Mouse (Mus musculus) adrenal gland, postnatal 36 days (tissue): ENCODE data around the gene Map4k5. TPM values are rescaled to one million over a fixed set of nuclear protein-coding genes. Genes with fewer than 3 reads are reported as not detected.
A peak's percentile ranks its signal among the peaks of the same experiment; 100 is the strongest.

Experiments
- DNase-seq, 2 experiments: peaks; one replicate each; pipeline ENCODE4 v3.0.0; 2021; ENCODE audit warnings: mixed read lengths in 1 of 2
- total RNA-seq, 2 experiments: library from RNA; stranded (reverse); gene quantifications; 2 replicates each; pipeline ENCODE4 v1.2.3; 2021

Map4k5 gene
- total RNA-seq, 2 experiments from 2014 or later: 31.4 to 34.5 TPM

DNA sequence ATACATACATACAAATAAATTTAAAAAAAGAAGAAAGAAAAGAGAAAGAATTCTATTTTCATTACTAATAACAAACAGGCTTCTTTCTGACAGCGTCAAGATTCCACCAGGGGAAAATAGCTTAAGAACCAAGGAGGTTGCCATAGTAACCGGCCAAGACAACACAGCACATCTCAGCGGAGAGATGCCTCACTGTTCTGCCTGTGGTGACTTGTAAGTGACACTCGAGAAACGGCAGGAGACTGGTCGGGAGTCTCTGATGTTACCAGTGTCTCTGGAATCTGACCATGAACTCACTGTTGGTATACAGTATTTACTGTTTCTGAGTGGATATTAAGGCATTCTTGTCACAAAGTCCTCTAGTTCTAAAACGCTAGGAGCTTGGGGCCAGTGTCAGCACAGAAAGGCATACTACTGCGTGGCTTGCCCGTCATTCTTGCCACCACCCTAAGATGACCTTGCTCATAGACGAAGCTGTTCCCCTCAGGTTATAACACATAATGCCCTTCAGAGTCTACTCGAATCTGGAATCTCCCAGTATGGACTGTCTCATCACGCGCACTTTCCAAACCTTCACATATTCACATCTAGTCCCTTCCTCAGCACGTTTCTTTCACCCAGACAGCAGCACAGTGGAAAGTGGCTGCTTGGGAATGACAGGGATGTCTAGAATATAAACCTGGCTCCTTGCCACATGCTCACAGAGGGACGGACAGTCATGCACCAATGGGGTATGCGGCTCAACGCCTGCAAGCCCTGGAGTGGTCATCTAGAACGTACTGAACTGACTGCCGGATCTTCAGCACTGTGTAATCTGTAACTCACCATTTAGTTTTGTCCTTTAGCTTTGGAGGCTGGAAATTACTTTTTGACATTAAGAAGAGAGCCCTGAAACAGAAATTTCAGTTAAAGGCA, 49.2 kb downstream of the Map4k5 start:
- no peak for DNase-seq

DNA sequence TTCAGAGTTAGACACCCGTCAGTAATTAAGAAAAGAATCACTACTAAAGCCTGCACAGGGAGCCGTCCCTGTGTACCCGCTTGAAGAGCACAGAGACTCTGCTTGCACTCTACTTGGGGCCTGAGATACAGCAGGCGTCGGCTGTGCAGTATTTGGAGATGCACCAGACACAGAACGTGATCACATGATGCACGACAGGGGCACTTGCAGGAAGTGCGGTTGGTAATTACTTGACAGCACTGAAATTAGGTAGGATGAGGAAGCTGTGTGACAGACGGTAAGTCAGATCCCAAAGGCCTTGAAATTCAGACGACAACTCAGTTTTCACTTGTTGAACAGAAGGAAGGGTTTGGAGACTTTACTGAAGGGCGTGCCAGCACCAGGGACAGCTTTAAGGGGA, 54.6 kb downstream of the Map4k5 start:
- no peak for DNase-seq

DNA sequence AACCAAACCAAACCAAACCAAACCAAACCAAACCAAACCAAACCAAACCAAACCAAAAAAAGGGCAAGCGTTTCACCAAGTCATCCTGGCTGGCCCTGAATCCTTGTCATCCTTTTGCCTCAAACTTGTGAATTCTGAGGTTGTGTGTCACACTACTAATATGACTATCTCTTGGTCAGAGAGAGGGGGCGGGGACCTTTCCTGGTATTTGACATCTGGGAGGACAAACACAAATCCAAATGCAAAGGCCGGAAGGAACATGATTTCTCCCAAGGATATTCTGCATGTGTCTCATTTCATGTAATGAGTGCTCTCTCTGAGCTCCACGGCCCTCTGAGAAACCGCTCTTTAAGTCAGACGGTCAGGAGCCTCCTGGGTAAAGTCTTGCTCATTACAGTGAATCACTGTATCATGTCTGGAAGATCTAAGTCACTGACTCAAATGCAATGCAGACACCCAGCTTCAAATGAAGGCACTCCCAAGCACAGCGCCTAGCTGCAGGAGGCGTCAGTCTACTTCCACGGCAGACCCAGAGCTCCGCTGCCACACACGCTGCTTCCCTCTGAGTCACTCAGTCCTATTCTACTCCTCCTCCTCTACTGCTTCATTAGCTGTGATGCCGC, 58.9 kb downstream of the Map4k5 start:
- DNase-seq: peak; percentile 41 to 48

DNA sequence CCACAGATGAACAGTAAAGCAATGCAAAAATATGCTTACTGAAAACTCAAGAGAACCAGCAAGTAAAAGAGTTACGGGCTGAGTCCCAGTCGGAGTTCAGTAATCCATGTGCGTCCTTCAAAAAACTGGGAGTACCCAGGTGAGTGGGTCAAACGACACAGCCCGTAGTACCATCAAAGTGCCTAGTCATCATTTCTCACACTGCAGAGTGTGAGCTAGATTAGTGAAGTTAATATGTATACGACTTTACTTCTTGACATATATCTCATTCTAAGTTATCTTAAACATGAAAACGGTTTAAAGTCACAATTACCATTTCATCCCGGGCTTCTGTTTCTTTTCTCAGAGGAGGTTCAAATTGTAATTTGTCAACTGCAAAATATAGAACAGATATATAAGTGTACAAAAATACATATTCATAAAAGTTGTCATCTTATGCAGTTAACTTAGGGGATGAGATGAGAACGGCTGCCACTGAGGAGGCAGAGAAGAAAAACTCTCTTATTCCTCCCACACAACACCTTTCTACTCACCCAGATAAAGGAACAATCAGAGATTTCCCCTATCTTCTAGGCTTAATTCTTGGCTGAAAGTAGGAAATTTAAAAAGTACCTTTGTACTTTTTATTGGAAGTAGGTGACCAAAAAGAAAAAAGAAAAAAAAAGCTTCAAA, 61.6 kb downstream of the Map4k5 start:
- DNase-seq: no peak

DNA sequence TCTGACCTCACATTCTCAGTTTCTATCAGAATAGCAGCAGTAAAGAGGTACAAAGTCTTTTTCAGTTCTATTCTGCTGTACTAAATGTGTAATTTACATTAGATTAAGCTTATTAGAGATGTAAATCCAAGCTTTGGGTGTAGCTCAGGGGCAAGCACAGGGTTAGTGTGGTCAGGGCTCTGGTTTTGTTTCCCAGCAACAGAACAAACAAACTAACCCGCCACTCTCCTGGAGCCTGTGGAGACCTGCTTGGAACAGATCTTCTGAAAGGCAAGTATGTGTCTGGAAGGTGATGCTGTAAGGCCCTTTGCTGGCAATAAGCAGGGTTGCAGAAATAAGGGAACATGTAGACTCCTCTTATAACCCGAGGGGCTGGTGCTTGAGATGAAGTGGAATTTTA, 64.8 kb downstream of the Map4k5 start:
- DNase-seq: no peak

DNA sequence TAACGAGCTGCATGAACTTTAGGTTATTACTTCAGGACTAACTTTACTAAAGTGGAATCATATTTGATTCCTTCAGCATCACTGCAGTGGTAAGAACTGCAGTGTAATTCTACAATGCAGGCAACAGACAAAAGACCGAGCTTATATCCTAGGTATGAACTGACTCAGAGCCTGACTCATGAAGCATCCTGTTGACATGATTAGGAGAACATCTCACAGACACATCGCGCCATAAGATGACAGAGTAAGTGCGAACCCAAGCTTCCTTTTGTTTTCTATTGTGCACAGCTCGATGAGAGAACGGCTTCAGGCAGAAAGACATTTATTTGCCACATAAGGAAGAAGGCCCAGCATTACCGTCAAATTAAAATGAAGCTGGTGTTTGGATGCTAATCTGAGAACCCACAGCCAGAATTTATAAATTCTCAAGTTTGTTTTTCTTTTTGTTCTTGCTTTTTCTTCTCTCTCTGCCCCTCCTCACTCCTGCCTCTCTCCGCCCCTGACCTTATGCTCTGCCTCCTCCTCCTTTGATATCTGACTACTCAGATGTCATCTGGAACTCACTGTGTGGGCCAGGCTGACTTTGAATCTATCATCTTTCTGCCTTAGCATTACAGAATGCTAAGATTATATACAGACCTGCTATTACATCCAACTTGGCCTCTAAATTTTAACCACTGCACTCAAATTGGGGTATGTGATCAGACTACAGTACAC, 68.0 kb downstream of the Map4k5 start:
- DNase-seq: peak; percentile 41 to 46

DNA sequence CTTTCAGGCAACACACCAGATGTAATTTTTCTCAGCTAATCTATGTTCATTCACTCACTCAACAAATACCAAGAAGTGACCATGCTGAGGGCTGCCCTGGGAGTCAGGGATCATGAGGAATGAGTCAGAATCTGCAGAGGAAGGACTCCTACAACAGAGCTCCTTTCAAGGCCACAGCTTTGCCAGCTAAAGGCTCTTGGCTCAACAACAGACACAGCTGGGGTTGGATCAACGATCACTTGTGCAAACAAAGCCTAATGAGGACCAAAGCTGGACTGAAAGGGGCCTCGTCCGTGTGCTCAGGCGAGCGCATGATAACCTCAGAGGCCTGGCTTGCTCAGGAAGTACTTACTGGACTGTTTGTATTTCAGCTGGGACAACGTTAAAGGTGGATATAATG, 78.7 kb downstream of the Map4k5 start:
- peak; percentile 75 to 77 for DNase-seq

DNA sequence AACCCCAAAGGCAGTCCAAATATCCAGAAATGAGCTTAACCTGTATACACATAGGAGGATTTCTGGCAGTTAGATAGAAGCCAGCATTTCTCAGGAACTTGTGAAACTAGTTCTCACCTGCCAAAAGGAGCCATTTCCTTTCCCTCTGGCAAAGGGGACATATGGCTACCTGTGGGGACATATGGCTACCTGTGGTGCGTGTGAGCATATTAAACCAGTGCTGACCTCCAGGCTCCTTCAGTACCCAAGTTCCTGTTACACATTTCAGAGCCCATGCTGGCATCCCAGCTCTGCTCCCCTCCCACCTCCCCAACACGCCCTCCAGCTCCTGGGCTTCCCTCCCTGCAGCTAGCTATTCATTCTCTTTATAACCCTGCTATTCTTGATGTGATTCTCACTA, 79.4 kb downstream of the Map4k5 start:
- no peak for DNase-seq

DNA sequence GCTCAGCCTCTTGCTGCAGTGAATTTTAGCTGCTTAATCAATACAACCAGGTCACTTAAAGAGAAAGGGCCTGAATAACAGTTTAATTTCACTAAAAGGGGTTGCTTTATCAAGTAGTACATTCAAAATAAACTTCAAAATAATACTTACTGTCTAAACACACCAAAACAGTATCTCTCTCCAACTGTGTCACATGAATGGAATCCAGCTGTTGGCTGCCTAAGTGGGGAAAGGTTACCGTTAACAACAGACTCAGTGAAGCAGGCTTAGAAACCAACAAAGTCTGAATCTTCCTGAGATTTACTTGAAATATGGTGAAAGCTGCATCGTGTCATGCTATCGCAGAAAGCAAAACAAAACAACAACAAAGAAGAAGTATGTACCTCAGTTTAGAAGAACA, 80.0 kb downstream of the Map4k5 start:
- no peak for DNase-seq

DNA sequence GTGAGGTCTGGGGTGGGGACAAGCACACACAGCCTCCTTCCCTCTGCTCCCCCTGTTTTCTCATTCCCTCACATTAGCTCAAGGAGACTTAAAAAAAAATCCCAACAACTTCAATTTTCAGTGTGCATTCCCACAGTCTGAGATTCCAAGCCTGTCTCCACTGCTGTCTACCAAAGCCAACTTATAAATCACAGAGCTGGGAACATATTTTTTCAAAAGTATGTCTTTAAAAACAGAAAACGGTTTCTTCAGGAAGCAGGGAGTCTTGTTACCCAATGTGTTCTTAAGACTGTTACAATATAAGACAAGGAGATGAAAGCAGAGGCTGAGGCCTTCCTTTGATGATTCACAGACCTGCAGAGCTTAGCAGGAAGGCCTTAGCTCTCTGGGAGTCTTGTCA, 81.0 kb downstream of the Map4k5 start:
- DNase-seq: no peak

DNA sequence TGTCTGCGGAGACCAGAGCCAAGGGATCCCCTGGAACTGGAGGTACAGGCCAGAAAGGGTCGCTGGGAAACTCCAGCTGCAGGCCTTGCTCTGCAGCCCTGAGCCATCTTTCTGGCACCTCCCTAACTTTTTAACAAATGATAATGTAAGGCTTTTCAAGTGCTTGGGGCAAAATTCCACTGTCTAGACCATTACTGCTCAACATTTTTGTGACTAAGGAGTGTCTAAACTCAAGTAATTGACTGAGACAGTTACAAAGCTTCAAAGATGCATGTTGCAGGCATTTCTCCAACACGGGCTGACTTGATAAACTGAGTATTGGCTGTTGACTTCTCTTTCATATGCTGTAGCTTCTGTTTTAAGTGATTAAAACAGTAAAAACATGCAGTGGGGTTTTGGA, 83.6 kb downstream of the Map4k5 start:
- no peak for DNase-seq

DNA sequence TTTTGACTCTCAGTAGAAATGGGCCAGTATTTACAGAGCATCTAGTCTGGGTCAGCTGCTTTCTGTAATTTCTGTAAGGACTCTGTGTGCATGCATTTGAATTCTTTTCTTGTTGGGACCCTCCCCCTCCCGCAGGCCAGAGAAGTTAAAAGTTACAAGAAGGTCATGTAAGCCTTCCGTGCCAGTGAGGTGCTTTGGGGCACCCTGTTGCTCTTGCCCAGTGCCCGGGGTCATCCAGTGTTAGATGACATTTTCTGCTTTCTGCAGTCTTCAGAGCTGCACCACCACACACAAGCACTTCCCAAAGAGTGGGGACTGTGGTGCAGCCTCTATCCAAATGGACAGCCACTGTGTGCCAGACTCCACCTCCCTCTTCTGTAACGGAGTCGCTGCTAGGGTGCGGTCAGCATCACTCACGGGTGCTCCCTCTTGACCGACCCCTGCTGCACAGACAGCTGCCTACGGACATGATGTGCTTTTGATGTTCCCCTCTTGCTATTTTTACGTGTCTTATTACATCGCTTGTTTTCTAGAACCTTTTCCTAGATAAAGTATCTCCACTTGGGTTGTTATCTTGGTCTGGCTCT, 85.5 kb downstream of the Map4k5 start:
- no peak for DNase-seq

DNA sequence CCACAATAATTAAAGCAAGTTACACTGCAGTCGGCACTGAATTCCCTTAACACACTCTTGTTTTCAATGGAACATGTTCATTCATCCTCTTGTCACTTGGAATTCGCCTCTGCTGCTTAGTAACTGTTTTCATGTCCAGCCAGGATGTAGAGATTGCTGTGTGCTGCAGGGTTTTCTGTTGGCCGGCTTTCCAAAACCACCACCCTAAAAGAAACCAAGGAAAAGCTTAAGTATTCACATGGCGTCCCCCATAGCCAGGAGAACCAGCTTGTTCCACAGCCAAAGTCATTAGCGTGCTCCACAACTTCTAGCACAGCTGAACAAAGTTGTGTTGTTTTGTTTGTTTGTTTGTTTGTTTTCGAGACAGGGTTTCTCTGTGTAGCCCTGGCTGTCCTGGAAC, 87.9 kb downstream of the Map4k5 start:
- DNase-seq: no peak

DNA sequence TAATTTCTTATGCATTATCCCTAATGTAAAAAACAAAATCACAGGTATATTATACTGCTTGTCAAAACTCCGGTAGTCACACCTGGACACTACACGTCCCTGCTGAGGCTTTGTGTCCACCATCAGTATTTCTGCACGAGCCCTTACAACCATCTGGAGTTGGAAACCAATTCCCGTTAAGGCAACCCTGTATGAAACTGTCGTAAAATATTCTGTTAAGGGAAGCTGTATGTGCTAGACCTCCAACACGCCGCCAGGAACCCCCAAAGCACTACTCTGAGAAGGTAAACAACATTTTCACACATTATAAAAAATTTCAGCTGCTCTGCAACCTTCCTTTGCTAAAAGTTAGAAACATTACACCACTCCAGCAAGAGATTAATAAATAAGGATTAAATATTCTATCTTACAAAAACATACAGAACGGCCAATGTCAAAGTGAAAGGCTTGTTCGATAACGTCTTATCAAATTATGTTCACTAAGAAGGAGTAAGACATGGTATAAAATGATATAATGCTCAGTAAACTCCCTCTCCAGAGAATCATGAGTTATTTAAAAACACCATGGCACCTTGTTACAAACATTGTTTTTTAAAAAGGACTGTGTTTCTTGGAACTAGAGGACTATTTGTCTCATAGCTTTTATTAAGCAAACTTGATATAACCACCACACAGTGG, 88.5 kb downstream of the Map4k5 start:
- no peak for DNase-seq

DNA sequence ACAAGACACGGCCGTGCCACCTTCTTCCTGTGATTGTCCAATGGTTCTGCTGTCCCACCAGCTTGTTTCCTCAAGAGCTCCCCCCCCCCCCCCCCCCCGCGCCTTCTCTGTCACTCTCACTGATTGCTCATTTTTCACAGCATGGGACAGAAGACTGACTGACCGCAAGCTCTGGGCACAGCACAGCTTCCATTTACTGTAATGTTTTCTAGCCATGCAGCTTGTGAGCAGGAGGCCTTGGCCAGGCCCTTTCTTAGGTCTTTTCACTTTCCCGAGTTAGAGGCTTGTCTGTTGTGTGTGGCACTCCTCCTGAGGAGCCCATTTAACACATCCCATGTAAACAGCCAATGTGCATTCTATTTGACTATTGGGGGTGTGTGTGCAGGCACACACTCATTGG, 89.8 kb downstream of the Map4k5 start:
- DNase-seq: no peak

DNA sequence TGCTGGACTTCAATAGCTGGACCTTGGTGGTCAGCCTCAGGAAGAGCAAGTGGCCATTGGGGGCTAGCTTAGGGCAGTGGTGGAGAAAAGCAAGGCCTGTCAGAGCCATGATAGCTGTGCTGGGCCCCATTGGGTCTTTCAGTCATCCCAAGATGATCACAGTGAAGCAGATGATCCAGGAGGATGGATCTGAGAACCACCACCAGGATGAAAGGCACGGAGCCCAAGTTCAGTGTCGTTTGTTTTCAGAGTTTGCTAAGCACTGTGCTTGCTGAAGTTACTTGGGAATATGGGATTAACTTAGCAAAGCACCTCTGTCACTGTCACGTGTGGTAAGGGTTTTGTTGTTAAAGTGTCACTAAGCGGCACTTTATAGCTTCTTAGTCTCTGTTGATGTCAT, 92.4 kb downstream of the Map4k5 start:
- no peak for DNase-seq

DNA sequence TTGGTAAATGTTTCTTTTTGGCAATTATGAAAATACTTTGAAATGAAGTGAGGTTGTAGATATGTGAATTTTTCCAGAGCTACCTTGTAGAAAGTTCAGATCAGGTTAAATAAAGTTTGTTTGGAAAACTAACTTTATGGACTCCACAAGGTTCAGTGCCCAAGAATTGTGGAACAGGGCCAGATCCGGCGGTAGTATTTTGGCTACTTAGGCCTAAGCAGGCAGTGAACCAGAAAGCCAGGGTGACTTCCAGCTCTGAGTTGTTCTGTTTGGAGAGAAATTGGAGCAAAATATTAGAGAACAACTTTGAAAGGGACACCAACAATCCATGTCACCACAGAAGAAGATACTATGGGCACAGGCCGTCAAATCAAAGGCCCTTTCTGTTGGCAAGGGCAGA, 96.7 kb downstream of the Map4k5 start:
- no peak for DNase-seq

DNA sequence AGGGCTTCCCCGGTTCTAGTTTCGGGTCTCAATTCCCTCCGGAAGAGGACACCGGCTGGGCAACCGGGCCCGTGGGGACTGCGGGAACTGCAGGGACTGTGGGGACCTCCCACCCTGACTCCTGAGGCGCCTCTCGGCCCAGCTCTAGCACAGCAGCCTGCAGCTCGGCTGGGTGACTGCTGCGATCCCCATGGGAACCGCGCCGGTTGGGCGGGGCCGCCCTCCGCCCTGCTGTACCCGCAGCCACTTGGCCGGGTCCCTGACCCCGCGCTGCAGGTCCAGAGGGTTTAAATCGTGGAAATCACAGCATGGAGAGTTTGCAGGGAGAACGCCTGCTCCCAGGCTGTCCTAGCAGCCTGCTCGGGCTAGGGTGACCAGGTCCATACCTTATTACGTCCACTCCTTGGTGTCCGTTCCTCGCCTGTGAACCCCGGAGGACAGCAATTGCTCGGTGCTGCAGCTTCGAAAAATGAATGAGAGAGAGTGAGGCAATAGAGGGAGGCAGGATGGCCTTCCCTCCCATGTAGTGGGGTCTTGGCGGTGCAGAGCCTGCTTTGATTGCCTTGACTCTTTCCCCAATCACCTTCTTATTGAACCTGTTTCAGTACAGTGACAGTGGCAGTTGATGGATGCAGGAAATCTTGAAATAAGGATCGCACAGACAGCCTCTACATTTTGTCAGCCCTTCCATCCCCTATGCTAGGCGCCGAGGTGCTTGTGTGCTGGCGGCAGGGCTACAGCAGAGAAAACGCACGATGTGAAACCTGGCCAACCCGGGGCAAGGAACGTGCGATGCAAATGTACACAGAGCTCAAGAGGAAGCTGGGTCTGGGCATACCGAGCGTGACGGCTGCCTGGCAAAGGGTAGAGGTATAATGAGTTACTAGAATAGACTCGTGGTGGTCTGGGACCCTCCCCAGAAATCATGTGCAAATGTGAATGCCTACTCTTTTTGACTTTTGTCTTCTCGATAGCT, 102.2 kb downstream of the Map4k5 start, which contains the start of gene Cdkl1:
Gene Cdkl1 (minus strand): TSS at position 738 of the 976 bp plus-strand sequence.
- peak; percentile 82 to 90 for DNase-seq

DNA sequence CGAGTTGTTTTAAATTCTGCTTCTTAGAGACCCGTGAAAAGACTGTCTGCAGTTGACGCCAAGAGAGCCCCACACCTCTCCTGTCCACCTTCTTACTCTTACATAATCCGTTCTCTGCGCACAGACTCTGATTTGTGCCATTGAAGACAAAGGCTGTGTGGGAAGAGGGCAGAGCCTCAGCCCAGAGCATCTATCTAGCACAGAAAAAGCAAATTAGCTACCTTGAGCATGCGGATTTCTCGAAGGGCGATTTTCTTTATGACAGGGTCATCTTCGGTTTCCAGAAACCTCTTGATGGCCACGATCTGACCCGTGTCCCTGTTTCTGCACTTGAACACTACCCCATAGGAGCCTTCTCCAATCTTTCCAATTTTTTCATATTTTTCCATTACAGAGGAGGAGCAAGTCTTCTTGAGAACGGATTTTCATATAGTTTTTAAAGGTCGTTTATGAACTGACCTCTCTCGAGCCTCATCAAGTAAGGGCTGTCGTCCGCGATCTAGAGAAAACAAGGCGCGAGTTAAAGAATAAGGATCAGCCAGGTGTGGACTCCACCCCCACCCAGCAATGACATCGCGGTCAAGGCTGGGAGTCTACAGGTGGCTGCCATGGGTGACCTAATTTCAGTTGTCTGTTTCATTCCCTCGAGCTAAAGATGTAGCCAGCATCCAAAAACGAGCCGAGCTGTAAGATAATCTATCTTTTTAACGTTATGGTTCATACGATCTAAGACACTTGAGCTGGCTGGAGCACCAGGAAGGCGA, 103.1 kb downstream of the Map4k5 start:
- no peak for DNase-seq
